Mouse (Mus musculus) hindbrain, embryonic 11.5 days (tissue): ENCODE measurements around the gene Aldh6a1. TPM values are rescaled to one million over a fixed set of nuclear protein-coding genes. Genes with fewer than 3 reads are reported as not detected.

Experiments
- polyA plus RNA-seq: library from polyadenylated mRNA; unstranded; fragments of >200 nt; fragmentation: Nextera tagmentation; extraction: Ambion mirVana; gene quantifications from 2 replicates; pipeline ENCODE4 v1.2.1, GENCODE M21; 2014

Gene Aldh6a1
- polyA plus RNA-seq, 1 experiment from 2014 or later, result 25.9 TPM

Other genes starting within 250 kb of the Aldh6a1 start
- gene Elmsan1, start 232.1 kb downstream of the Aldh6a1 start, polyA plus RNA-seq, result 4.2 and 6.1 TPM in 2 replicates
- gene Ptgr2, start 165.8 kb downstream of the Aldh6a1 start, polyA plus RNA-seq, result 16.0 and 17.9 TPM in 2 replicates
- gene Zfp410, start 134.2 kb downstream of the Aldh6a1 start, polyA plus RNA-seq, result 126 TPM in 2 replicates
- gene Coq6, start 89.3 kb downstream of the Aldh6a1 start, polyA plus RNA-seq, result 39.0 and 42.2 TPM in 2 replicates
- gene Fam161b, start 89.2 kb downstream of the Aldh6a1 start, polyA plus RNA-seq, result 8.7 and 11.2 TPM in 2 replicates
- 10.6 and 12.0 TPM in 2 replicates for gene Entpd5, start 42.0 kb downstream of the Aldh6a1 start, polyA plus RNA-seq
- gene Bbof1, start 41.9 kb downstream of the Aldh6a1 start, polyA plus RNA-seq, result 1.5 and 2.4 TPM in 2 replicates
- gene Rnf113a2, start 33.8 kb downstream of the Aldh6a1 start, polyA plus RNA-seq, result 30.2 and 33.9 TPM in 2 replicates
- gene Lin52, start 418 bp upstream of the Aldh6a1 start, polyA plus RNA-seq, result 32.8 and 35.9 TPM in 2 replicates
- gene Vsx2, start 118.8 kb upstream of the Aldh6a1 start, polyA plus RNA-seq, result 5.6 and 10.1 TPM in 2 replicates
- gene Abcd4, start 166.4 kb upstream of the Aldh6a1 start, polyA plus RNA-seq, result 6.4 and 7.9 TPM in 2 replicates
- not detected in 2 replicates for gene Vrtn, start 190.0 kb upstream of the Aldh6a1 start, polyA plus RNA-seq
- gene Syndig1l, start 247.8 kb upstream of the Aldh6a1 start, polyA plus RNA-seq, result 0.60 and 0.85 TPM in 2 replicates